Mouse (Mus musculus) gastrocnemius, postnatal 4 days (tissue): ENCODE data around the gene Olfm3. TPM values are rescaled to one million over a fixed set of nuclear protein-coding genes. Genes with fewer than 3 reads are reported as not detected.

Experiments
- DNase-seq, 2 experiments: peaks; one replicate each; pipeline ENCODE4 v3.0.0; 2021 to 2022; ENCODE audit warnings: low spot score in 2 of 2, mixed read lengths in 2 of 2
- total RNA-seq, 2 experiments: library from RNA; stranded (reverse); gene quantifications; 2 replicates each; pipeline ENCODE4 v1.2.3; 2021

The Olfm3 gene
- total RNA-seq, 2 experiments from 2014 or later, result not detected

DNA sequence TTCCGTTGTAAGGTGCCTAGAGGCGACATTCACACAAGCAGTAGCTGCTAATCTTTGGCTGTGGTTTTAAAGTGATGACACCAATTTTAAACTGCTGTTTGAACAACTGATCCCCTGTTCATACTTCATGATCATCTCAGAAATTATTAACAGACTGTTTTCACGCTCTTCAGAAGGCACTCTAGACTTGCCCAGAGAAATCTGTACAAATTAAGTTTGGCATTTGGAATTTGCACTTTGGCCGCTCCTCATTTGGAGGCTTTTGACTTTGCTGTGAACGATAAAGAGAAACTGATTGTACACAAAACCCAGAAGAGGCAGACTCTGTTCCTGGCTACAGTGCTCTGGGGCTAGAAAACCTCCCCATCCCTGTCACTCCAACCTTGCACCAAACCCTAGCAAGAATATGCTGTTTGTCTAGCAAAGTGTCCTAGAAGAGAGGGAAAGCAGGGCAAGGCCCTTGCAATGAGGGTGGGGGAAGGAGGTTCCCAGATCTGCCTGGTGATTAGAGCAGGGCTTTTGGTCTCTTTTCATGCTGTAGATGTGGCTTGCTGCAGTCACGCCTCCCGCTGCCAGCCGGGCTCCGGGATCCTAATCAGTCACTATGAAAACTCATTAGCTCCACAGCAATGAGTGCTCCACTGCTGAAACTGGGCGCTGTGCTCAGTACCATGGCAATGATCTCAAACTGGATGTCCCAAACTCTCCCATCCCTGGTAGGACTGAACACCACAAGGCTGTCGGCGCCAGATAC, 176.7 kb downstream of the Olfm3 start:
- DNase-seq, result no peak

DNA sequence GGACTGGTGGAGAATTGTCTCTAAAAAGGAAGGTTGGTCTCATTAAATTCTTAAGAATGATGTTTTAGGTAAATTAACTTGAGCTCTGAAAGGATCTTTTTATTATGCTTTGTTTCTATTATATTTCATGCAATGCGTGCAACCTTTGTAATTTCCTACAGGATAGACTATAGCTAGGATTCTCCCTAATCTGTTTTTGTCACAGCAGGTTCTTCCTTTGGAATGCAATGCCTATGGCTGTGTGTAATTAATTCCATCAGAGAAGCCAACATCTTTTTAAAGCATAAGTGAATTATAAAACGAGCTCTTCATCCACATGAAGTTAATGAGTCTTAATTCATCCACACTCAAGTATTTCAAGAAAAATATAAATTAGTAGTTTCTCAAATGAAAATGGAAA, 177.5 kb downstream of the Olfm3 start:
- no peak for DNase-seq

DNA sequence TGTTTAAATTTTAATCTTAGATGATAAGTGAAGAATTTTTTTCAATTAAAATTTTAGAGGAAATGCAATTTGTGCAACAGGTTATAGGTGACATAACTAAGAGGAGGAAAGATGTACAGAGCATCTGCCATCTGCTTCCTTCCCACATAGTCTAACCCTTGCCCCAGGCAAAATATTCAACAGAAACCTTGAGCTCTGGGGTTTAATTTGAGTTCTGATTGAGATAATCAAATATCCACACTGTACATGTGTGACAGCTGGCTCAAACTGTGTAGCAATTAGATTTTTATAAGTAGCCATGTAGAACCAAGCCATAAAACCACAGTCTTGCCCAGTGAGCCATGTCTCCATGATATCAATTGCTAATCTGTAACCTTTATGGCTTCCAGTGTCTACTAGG, 179.1 kb downstream of the Olfm3 start:
- DNase-seq, result no peak

DNA sequence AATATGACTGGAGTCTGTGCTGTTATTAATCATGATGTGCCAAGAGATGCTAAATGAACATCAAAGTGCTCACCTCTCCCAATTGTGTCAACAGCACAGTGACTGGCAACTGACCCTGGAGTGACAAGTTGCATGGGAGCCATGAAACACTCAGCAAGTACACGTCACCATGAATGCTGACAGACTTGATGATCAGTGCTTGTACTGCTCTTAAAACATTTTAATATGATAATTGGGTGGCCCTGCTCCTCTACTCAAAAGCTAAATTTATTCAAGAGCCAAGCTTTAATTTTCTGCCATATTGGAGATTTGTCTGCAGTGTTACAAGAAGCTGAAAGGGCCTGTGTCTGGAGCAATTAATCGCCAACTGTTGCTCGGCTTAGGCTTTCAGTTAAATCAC, 184.4 kb downstream of the Olfm3 start:
- no peak for DNase-seq

- no peak for DNase-seq
These were observed 186.8 kb downstream of the Olfm3 start for GRCm38 (mm10) chr3:115090670-115091069.

- no peak for DNase-seq
These were observed 191.6 kb downstream of the Olfm3 start for GRCm38 (mm10) chr3:115095496-115095895.

DNA sequence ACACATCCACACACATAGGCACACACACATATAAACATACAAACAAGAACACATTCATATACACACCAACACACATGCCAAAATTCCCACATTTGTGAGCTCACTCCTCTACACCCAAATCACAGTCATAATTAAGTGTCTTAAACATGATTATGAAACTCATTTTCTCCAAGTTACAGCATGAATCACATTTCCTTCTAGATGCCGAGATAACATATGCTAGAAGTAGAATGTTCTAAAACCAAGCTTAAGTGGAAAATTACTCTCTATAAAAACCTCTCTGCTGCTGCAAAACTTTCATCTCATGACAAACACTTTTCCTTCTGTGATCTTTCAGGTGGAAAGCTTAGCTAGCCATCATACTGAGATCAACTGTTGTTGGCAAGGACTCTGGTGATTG, 195.7 kb downstream of the Olfm3 start:
- DNase-seq, result no peak

GRCm38 (mm10) chr3:115104155-115104801, 200.4 kb downstream of the Olfm3 start:
- no peak for DNase-seq

DNA sequence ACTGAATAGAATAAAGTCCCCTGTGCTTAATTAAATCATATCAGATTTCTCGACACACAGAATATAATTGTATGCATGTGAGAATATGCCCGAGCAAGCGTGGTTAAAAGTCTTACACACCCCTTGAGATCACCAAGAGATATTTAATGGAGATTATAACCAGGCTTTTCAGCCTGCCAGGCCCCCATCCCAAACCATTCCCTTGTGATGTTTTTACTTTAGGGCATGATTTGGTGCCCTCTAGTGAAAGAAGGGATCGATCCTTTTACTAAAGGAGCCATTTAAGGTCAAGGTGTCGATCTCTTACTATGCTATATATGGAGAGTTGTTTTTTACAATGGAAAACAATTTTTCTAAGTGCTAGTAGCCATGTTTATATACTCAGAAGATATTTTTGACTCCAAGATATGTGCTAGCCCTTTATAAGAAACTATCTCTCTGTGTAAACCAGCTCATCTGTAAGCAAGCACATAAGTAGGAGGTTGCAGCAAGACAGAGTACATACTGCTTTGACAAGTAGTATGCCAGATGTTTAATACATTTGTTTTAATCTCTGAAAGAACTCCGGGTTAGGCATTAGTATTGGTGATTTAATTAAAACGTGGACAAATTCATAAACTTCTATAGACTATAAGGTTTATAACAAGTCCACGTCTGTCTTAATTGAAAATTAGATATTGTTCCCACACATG, 201.1 kb downstream of the Olfm3 start:
- no peak for DNase-seq

- DNase-seq, result no peak
These were observed 241.8 kb downstream of the Olfm3 start for GRCm38 (mm10) chr3:115145722-115146121.

GRCm38 (mm10) chr3:115146244-115146643, 242.4 kb downstream of the Olfm3 start:
- no peak for DNase-seq

- no peak for DNase-seq
These were observed 255.1 kb downstream of the Olfm3 start for GRCm38 (mm10) chr3:115158903-115159473.

DNA sequence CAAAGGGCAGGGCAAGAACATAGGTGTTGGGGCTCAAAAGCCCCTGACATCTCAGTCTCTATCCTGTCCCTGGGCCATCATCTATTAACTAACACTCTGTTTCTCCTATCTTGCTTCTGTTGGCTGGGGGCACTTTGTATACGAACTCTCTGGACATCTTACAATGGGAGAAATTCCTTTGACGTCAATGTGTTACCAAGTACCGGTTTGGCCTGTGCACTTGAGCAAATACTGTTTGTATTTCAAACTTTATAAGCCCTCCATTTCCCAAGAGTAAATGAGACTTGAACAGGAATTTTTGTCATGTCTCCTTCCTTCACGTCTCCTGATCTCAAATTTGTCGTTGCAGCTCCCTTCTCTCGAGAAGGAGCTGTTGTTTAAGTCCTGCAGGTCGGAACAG, 270.7 kb downstream of the Olfm3 start:
- DNase-seq, result no peak
